Mouse (Mus musculus): ENCODE measurements around the gene Spdef. TPM values are rescaled to one million over a fixed set of nuclear protein-coding genes. Genes with fewer than 3 reads are reported as not detected.

Spdef gene
- total RNA-seq (2021), result not detected
- long read RNA-seq, experiment 1, result 0 reads
- long read RNA-seq, experiment 2, result 0 reads

GRCm38 (mm10) chr17:27728770-27729169 lies at the start of gene Spdef:
Gene Spdef, minus strand, starts transcription at chr17:27728955.
- DNase-seq (ENCODE audit: low spot score), result no peak

- no peak for DNase-seq (ENCODE audit: low spot score)
Measured at GRCm38 (mm10) chr17:27777823-27778222, 49.1 kb upstream of the Spdef start.

GRCm38 (mm10) chr17:27774198-27774597 lies 45.4 kb upstream of the Spdef start:
- no peak for DNase-seq (ENCODE audit: low spot score)

- DNase-seq (ENCODE audit: low spot score), result no peak
Measured at GRCm38 (mm10) chr17:27771616-27772015, 42.9 kb upstream of the Spdef start.

- peak; percentile 62 for DNase-seq (ENCODE audit: low spot score)
Measured at GRCm38 (mm10) chr17:27768817-27769542, 40.2 kb upstream of the Spdef start.

GRCm38 (mm10) chr17:27767543-27767942 lies 38.8 kb upstream of the Spdef start:
- no peak for DNase-seq (ENCODE audit: low spot score)

GRCm38 (mm10) chr17:27767120-27767519 lies 38.4 kb upstream of the Spdef start:
- no peak for DNase-seq (ENCODE audit: low spot score)

GRCm38 (mm10) chr17:27765066-27765465 lies 36.3 kb upstream of the Spdef start:
- no peak for DNase-seq (ENCODE audit: low spot score)

- no peak for DNase-seq (ENCODE audit: low spot score)
Measured at GRCm38 (mm10) chr17:27764453-27764852, 35.7 kb upstream of the Spdef start.

GRCm38 (mm10) chr17:27762884-27763283 lies 34.1 kb upstream of the Spdef start:
- DNase-seq (ENCODE audit: low spot score), result no peak

GRCm38 (mm10) chr17:27761639-27762336 lies 33.0 kb upstream of the Spdef start:
- peak; percentile 81 for DNase-seq (ENCODE audit: low spot score)

GRCm38 (mm10) chr17:27760169-27760568 lies 31.4 kb upstream of the Spdef start:
- no peak for DNase-seq (ENCODE audit: low spot score)

GRCm38 (mm10) chr17:27751314-27752202 lies 22.8 kb upstream of the Spdef start:
- DNase-seq (ENCODE audit: low spot score), result no peak

- DNase-seq (ENCODE audit: low spot score), result no peak
Measured at GRCm38 (mm10) chr17:27750451-27750942, 21.7 kb upstream of the Spdef start.

GRCm38 (mm10) chr17:27748123-27748522 lies 19.4 kb upstream of the Spdef start:
- DNase-seq (ENCODE audit: low spot score), result no peak

GRCm38 (mm10) chr17:27746446-27746845 lies 17.7 kb upstream of the Spdef start:
- DNase-seq (ENCODE audit: low spot score), result no peak

- DNase-seq (ENCODE audit: low spot score), result peak; percentile 16
Measured at GRCm38 (mm10) chr17:27740961-27741360, 12.2 kb upstream of the Spdef start.

GRCm38 (mm10) chr17:27734344-27735073 lies 5.8 kb upstream of the Spdef start:
- DNase-seq (ENCODE audit: low spot score), result no peak

GRCm38 (mm10) chr17:27732694-27733093 lies 3.9 kb upstream of the Spdef start:
- no peak for DNase-seq (ENCODE audit: low spot score)

- DNase-seq (ENCODE audit: low spot score), result no peak
Measured at GRCm38 (mm10) chr17:27732152-27732551, 3.4 kb upstream of the Spdef start.

- DNase-seq (ENCODE audit: low spot score), result no peak
Measured at GRCm38 (mm10) chr17:27726527-27726926, 2.2 kb downstream of the Spdef start.
